Mouse (Mus musculus) adrenal gland, postnatal 36 days (tissue): ENCODE measurements around the gene Ano6. TPM values are rescaled to one million over a fixed set of nuclear protein-coding genes. Genes with fewer than 3 reads are reported as not detected.

ENCODE experiments used
- DNase-seq, 2 experiments: peaks; one replicate each; pipeline ENCODE4 v3.0.0; 2021; ENCODE audit warnings: mixed read lengths in 1 of 2
- microRNA-seq: library from miRNA; unstranded; fragments of <30 nt; microRNA quantifications from one replicate; pipeline ENCODE4 v1.2.0, GENCODE M21; 2021
- total RNA-seq, 2 experiments: library from RNA; stranded (reverse); gene quantifications; 2 replicates each; pipeline ENCODE4 v1.2.3; 2021

The Ano6 gene
- total RNA-seq, 2 experiments from 2014 or later = 68.0 to 73.7 TPM

DNA sequence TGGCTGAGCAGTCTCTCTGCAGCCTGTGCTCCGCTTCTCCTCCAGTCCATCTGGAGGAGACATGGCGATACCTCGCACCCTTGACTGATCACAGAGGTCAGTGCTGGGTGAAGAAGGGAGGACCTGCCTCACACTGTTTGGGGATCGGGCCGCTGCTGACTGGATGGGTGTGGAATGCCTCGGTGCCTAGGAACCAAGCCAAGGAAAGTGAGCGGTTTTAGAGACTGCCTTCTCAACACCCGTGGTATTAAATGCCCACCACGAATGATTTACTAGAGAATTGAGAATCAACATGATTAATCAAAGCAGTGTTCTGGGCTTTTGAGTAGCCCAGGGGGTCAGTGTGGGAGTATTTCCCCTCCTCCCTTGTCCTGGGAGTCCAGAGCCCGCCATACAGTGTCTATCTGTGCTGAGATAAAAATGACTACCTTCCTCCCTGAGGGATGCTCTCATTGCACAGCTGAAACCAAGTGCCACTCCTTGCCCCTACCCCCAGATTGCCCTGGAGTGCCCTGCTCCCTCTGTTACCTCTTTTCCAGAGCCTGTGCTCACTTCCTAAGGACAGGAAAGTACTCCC lies 183.5 kb downstream of the Ano6 start:
- no peak for DNase-seq

DNA sequence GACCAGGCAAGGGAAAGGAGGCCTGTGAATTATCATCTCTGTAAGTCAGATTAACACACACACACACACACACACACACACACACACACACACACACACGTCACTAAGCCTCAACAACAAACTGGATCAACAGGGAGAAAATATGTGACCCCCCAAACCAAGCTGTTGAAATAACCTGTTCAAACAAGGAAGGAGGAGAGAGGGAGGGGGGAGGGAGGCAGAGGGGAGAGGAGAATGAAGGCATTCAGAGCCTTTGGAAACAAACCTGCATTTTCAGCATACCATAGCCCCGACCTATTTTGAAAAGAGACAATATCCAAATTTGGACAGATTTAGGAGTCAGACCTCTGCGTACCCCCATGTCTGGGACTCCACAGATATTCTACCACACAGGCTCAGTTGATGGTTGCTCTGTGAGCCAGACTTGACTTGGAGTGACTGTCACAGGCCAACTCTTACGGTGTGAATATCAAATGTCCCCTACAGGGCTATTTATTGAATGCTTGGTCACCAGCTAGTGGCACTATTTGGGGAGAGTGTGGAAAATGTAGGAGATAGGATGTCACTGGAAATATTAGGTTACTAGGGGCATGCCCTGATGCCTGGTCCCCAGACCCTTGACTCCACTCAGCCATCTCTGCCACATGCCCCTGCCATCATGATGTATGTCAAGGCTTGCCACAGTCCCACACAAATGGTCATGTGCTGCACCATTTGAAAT lies 185.7 kb downstream of the Ano6 start:
- no peak for DNase-seq

DNA sequence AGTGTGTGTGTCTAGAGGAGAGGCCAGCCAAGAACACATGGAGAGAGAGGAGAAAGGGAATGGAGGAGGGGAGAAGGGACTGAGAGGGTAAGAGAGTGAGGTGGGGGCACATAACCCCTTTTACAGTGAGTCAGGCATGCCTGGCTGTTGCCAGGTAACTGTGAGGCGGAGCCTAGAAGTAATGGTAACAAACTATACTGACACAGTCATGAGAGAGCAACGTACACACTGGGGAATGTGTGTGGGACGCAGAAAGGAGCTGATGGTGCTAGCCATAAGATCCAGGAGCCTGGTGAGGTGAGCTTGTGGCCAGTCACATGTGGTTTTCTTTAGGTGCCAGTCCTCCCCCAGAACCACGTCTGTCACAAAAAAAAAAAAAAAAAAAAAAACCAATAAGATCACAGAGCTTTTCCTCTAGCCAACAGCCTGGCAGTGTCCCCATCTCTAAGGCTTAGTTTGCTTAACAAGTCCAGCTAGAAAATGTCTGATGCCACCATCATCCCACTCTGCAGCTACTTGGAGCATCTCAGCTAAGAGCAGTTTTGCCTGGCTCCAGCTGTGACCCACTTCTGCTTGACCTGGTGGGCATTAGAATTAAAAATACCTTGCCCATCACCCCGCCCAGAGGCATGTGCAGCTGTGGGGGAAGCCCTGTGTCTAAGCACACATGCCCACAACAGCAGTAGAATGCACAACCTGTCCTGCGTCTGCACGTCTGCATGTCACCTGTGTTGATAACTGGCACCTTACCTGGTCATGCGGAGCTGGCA lies 186.7 kb downstream of the Ano6 start:
- no peak for DNase-seq

DNA sequence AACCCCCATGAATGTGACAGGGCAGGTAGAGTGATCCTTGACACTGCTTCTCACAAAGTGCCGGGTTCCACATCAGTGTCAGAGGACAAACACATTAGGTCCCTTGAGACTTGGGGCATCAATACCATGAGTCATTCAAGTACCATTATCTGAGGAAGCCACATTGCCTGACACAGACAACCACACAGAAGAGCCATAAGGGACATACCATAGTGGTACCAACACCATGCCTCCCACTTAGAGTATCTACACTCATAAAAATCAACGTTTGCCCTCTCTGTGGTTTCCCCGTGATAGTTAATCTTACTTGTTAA lies 187.3 kb downstream of the Ano6 start:
- no peak for DNase-seq

DNA sequence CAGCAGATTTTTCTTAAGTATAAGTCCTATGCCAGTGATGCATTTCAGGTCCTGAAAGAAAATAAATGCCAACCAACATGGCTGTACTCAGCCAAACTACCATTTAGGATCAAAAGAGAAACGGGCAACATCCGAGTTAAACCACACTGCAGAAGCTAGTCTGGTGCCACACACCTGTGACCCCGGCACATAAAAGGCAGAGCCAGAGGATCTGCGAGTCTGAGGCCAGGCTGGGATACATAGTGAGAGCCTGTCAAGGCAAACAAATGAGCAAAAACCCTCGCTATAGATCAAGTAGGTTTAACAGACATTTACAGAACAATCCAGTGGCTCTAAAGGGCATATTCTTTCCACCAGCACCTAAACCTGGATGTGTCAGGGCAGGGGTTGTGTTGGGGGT lies 190.0 kb downstream of the Ano6 start:
- DNase-seq = no peak

DNA sequence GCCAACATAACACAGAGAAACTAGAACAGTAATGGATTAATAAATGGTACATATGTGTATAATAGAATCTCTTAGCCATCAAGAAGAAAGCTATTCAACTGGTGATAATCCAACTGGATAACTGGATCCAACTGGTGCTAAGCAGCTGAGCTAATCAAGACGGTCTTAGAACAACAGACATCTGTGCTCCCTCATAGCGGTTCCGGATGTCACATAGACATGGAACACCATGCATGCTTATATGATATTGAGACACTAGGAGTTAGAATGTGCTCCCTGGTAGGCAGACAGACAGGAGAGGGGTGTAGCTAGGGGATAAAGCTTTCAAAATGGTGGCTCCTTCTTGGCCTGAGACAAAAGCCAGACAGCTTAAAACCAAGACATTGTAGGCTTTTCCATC lies 197.3 kb downstream of the Ano6 start:
- no peak for DNase-seq

DNA sequence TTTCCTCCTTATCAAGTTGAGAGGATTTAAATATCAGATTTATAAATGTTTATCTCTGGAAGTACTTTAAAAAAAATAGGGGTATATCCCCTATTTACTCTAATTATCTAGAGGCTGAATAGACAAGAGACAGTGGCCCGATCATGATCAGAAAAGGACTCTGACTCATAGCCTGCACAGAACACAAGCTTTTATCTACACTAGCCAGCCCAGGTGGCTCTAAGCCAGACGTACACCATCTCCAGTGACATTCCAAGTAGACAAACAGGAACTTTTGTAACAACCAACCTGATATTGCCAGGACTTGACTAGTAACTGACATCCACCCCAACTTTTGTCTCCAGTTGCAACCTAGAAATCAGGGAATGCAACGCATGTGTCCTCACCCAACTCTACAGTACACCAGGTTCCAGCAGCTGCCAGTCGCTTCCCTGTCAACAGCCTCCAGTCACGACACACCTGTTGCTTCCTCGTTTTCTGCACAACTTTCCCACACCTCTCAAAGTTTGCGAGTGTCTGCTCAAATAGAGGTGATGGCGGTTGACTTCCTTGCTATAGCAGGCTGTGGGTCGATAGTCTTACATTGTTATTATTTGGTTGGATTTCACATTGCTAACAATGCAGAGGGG lies 199.0 kb downstream of the Ano6 start:
- DNase-seq = no peak

DNA sequence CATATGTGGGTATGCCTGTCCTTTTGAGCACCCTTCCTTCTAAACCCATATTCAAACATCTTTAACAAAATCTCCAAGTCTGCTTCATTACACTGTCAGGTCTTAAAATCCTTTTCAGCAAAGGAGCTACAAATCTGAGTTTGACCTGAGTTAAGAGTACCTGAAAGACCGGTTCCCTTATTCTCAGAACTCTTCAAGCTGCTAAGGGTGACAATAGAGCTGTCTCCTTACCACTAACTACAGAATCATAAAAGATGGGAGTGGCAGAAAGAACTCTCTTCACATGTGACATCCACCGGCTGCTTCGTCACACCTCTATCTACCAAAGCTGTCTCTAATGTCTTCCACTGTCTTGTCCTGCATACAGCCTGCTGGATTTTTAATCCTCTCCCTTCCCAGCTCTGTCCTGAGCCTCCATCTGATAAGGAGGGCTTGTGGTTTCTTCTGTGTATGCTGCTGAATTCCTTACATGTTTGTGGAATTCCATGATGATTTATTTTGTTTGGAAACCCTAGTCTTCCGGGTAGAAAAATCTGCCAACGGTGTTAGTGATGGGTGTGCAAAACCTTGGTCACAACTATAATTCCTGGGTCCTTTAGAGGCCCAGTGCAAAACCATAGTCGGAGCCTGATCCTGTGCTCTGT lies 212.4 kb downstream of the Ano6 start:
- no peak for DNase-seq

DNA sequence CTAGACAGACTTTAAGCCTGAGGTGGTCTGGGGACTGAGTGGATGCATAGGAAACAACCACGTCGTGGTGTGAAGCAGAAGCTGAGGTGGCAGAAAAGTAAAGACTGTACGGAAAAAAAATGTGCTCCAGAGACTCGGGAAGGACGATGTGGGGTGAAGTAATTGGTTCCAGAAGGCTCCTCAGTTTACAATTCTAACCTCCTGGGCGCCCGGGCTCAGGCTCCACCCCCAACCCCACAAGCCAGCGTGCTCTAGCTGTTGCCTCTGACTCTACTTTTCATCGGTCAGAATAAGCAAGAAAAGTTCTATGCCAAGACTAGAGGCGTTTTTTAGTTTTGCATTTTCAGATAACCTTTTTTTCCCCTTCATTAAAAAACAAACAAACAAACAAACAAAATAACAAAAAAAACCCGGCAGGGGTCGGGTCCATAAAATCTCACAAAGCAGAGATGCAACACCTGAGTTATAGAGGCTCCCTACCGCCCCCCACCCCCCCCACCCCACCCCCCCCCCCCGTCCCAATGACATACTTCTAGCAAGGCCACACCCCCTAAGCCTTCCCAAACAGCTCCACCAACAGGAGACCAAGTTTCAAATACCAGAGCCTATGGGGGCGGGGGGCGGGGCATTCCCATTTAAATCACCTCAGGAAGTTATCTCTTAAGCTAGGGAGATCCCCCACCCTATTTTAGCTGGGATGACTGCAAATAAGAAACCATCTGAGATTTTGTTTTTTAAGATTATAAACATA lies 221.2 kb downstream of the Ano6 start:
- no peak for DNase-seq

DNA sequence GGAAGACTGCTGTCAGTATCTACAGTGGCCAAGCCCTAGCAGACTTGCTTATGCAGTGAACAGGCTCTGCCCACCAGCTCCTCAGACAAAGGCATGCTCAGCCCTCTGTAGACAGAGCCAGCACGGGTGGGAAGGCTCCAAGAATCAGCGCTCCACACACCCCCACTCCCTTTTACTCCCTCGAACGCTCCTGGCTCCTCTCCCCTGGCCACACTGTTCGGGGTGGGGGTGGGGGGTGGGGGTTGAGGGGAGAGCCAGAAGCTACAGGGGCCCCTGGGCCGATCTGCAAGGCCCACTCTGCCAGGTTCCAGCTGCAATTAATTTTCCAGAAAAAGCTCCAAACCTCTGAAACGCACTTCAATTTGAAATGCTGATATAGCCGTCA lies 221.7 kb downstream of the Ano6 start:
- DNase-seq = no peak

DNA sequence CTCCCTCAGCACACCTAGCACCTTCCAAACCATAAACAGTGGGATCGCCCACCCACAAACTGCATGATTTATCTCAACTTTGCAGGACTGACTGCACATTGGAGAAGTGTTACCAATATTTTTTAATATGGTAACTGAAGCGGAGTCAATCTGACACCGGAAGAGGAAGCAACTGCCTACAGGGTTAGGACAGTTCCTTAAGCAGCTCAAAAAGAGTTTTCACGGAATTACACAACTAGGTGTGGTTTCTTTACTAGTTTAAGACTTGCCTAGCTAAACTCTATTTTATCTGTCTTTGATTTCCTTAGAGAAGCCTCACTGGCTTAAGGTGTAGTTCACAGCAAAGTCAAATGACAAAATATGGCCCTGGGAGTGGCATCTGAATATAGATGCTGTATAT lies 223.9 kb downstream of the Ano6 start:
- no peak for DNase-seq

DNA sequence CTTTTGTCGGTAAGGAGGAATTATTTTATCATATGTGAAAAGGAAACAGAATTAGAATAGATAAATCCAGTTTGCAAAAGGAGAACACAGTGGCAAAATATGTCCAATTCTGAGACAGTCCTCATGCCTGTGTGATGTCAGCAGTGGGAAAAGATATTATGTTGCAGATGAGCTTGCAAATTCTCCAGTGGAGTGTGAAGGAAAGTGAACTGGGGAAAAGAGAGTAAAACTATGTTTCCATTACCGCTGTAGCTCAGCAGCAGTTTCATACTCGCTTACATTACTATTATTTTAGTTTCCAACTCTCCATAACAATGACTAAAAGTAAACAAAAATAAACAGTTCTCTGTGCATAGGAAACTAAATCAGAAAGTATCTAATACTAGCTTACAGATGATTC lies 229.8 kb downstream of the Ano6 start:
- DNase-seq = no peak

DNA sequence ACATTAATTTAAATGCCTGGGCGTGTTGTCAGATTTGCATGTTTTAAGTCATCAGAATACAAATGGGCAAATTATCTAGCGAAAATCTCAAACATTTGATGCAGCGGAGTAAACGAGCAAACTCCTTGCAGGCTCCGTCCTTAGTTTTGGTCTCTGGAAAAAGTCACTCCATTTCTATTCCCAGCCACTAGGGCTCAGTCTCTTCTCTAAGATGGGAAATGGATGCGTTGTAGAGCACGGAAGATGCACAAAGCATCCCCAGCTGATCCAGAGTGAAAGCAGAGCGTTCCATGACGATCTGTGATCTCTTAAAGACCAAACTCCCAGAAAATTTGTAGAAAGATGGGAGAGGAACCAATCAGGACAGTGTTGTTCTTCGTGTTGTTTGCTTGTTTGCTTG lies 230.9 kb downstream of the Ano6 start:
- DNase-seq = no peak

Small RNAs within 50 kb of the gene (microRNA-seq; reads per million reads assigned to microRNA genes)
- gene Gm25070 = not detected

Other genes starting within 250 kb of the Ano6 start
- not detected for gene Dbx2, start 134.9 kb upstream of the Ano6 start, total RNA-seq